Mouse (Mus musculus) thymus, adult 2 months (tissue): ENCODE measurements at regions not wholly inside any gene's neighbourhood (a gene's known extent, or its start where the extent isn't known, plus 50 kb on each side); places are given as distances from the start of the nearest gene placed in this dataset.

Source experiments
- CTCF ChIP-seq: fragments of 200-500 bp; IDR thresholded peaks from 2 replicates; pipeline ENCODE4 v1.5.1; 2012; ENCODE audit warnings: mild to moderate bottlenecking, control low read depth, low read length, moderate library complexity, borderline replicate concordance; ENCODE audit not compliant: control insufficient read depth, poor library complexity, insufficient read depth; ENCODE audit errors: extremely low read depth
- POLR2A ChIP-seq: fragments of 200-500 bp; IDR thresholded peaks from 2 replicates; pipeline ENCODE4 v1.6.1; 2012; ENCODE audit warnings: mild to moderate bottlenecking, low read length, control low read depth, moderate library complexity; ENCODE audit not compliant: control insufficient read depth, poor library complexity, insufficient read depth; ENCODE audit errors: extremely low read depth

DNA sequence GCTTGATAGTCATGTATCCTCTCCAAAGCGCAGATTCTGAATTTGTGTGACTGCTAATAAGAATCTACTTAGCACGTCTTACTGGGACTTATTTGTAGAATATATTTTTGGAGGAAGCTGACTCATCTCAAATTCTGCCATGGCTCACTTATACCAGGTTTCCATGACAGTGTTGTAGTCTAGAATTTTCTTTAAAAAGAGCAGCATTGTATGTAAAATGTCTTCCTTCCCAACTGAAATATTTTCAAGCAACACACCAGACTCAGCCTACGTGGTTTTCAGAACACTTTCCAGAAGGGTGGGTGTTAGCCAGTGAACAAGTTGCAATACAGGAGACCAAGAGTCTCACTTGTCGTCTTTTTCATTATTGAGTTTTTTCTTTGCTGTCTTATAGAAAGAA, 202.2 kb downstream of the Fat4 start:
- no peak for TF ChIP-seq POLR2A
- TF ChIP-seq CTCF = no peak
